Mouse (Mus musculus) kidney, postnatal 0 days (tissue): ENCODE measurements at regions not wholly inside any gene's neighbourhood (a gene's known extent, or its start where the extent isn't known, plus 50 kb on each side); places are given as distances from the start of the nearest gene placed in this dataset.

Experiments
- ATAC-seq: fragments of 200-750 bp; cut with Nextera tagmentation; replicated peaks from 2 replicates; pipeline ENCODE4 v1.8.0; 2017; ENCODE audit warnings: low read depth, moderate number of reproducible peaks, moderate TSS enrichment, moderate library complexity; ENCODE audit not compliant: low FRiP score
- DNase-seq: peaks from one replicate; pipeline ENCODE4 v3.0.0-alpha.2; 2016; ENCODE audit warnings: low spot score
- H3K27ac ChIP-seq: fragments of 300-500 bp; sonication (generic); 2 replicates; pipeline ENCODE4 v1.5.1; 2014; ENCODE audit warnings: mild to moderate bottlenecking
- H3K27me3 ChIP-seq: fragments of 300-500 bp; sonication (generic); 2 replicates; pipeline ENCODE4 v1.6.1; 2014; ENCODE audit warnings: low read length, mixed read lengths; ENCODE audit not compliant: insufficient read depth
- H3K36me3 ChIP-seq: fragments of 300-500 bp; sonication (generic); 2 replicates; pipeline ENCODE4 v1.6.1; 2014; ENCODE audit warnings: low read length, mixed read lengths; ENCODE audit not compliant: insufficient read depth
- H3K4me1 ChIP-seq: fragments of 300-500 bp; sonication (generic); replicated peaks from 2 replicates; pipeline ENCODE4 v1.6.1; 2014; ENCODE audit warnings: antibody characterized with exemption, low read length, mixed read lengths; ENCODE audit not compliant: insufficient read depth
- H3K4me2 ChIP-seq: fragments of 300-500 bp; sonication (generic); 2 replicates; pipeline ENCODE4 v1.6.1; 2014; ENCODE audit warnings: mild to moderate bottlenecking, low read length, moderate library complexity, mixed read lengths
- H3K4me3 ChIP-seq: fragments of 300-500 bp; sonication (generic); replicated peaks from 2 replicates; pipeline ENCODE4 v1.5.1; 2014; ENCODE audit warnings: low read depth, low read length
- H3K9ac ChIP-seq: fragments of 300-500 bp; sonication (generic); 2 replicates; pipeline ENCODE4 v1.6.1; 2014; ENCODE audit warnings: low read depth, low read length
- H3K9me3 ChIP-seq: fragments of 300-500 bp; sonication (generic); replicated peaks from 2 replicates; pipeline ENCODE4 v1.6.1; 2016; ENCODE audit warnings: low read length, inconsistent platforms, mixed read lengths
- CTCF ChIP-seq: IDR thresholded peaks from 2 replicates; pipeline ENCODE4 v1.5.1; 2016; ENCODE audit warnings: antibody characterized with exemption, low read depth, mild to moderate bottlenecking, moderate library complexity
- WGBS: fragments of 180-500 bp; shearing (Covaris S2); extraction: QIAGEN DNeasy Blood & Tissue Kit; methylation state at CpG from one replicate; pipeline ENCODE4 v1.1.7; 2014; 5-methylcytosine and 5-hydroxymethylcytosine counted together

GRCm38 (mm10) chr13:75590836-75591235 is 115.7 kb upstream of the Ell2 start:
- no peak for DNase-seq
- no peaks in the 10 kb centered on the region for H3K4me1 ChIP-seq
- H3K27me3 ChIP-seq, result no peaks in the 10 kb centered on the region
- no peaks in the 10 kb centered on the region for H3K9me3 ChIP-seq
- no peaks in the 10 kb centered on the region for H3K36me3 ChIP-seq
- H3K4me2 ChIP-seq, result no peak overlapping the region
- H3K4me3 ChIP-seq, result no peak overlapping the region
- 64% methylated on average over 2 of the region's 2 CpGs for WGBS
- ATAC-seq, result no peak
- no peak overlapping the region for H3K27ac ChIP-seq
- no peak for TF ChIP-seq CTCF
- no peak overlapping the region for H3K9ac ChIP-seq

GRCm38 (mm10) chr13:75596856-75597255 is 109.7 kb upstream of the Ell2 start:
- no peak overlapping the region for H3K4me2 ChIP-seq
- no peak overlapping the region for H3K27ac ChIP-seq
- no peak for TF ChIP-seq CTCF
- H3K9me3 ChIP-seq, result no peaks in the 10 kb centered on the region
- no peaks in the 10 kb centered on the region for H3K36me3 ChIP-seq
- H3K4me1 ChIP-seq, result no peaks in the 10 kb centered on the region
- WGBS, result 78% methylated on average over 2 of the region's 2 CpGs
- DNase-seq (no peak), ATAC-seq (no peak)
- H3K4me3 ChIP-seq, result no peak overlapping the region
- H3K27me3 ChIP-seq, result no peaks in the 10 kb centered on the region
- no peak overlapping the region for H3K9ac ChIP-seq

- Histone ChIP-seq H3K27ac (no peak overlapping the region), H3K9me3 (no peaks in the 10 kb centered on the region), H3K27me3 (no peaks in the 10 kb centered on the region), H3K4me2 (no peak overlapping the region), H3K9ac (no peak overlapping the region), H3K4me1 (no peaks in the 10 kb centered on the region), H3K4me3 (no peak overlapping the region), H3K36me3 (no peaks in the 10 kb centered on the region)
- no peak for ATAC-seq
- no peak for DNase-seq
- no peak for TF ChIP-seq CTCF
Observed at GRCm38 (mm10) chr13:75598186-75598585, 108.4 kb upstream of the Ell2 start.

GRCm38 (mm10) chr13:75598675-75599074 is 107.9 kb upstream of the Ell2 start:
- 82% methylated on average over 1 of the region's 1 CpGs for WGBS
- Histone ChIP-seq H3K27ac (no peak overlapping the region), H3K4me3 (no peak overlapping the region), H3K4me1 (no peaks in the 10 kb centered on the region), H3K36me3 (no peaks in the 10 kb centered on the region), H3K9me3 (no peaks in the 10 kb centered on the region), H3K4me2 (no peak overlapping the region), H3K9ac (no peak overlapping the region), H3K27me3 (no peaks in the 10 kb centered on the region)
- no peak for ATAC-seq
- DNase-seq, result no peak
- TF ChIP-seq CTCF, result no peak

GRCm38 (mm10) chr13:75623229-75623628 is 83.3 kb upstream of the Ell2 start:
- WGBS, result 89% methylated on average over 3 of the region's 3 CpGs
- no peaks in the 10 kb centered on the region for H3K27me3 ChIP-seq
- no peaks in the 10 kb centered on the region for H3K4me1 ChIP-seq
- H3K36me3 ChIP-seq, result no peaks in the 10 kb centered on the region
- no peak overlapping the region for H3K4me2 ChIP-seq
- H3K27ac ChIP-seq, result no peak overlapping the region
- DNase-seq, result no peak
- no peak for TF ChIP-seq CTCF
- H3K4me3 ChIP-seq, result no peak overlapping the region
- H3K9ac ChIP-seq, result no peak overlapping the region
- H3K9me3 ChIP-seq, result no peaks in the 10 kb centered on the region
- no peak for ATAC-seq

GRCm38 (mm10) chr13:75627405-75627804 is 79.2 kb upstream of the Ell2 start:
- 79% methylated on average over 1 of the region's 1 CpGs for WGBS
- H3K36me3 ChIP-seq, result no peaks in the 10 kb centered on the region
- H3K4me3 ChIP-seq, result no peak overlapping the region
- no peak overlapping the region for H3K4me2 ChIP-seq
- no peak overlapping the region for H3K27ac ChIP-seq
- H3K4me1 ChIP-seq, result no peaks in the 10 kb centered on the region
- H3K9ac ChIP-seq, result no peak overlapping the region
- H3K9me3 ChIP-seq, result no peaks in the 10 kb centered on the region
- H3K27me3 ChIP-seq, result no peaks in the 10 kb centered on the region
- ATAC-seq (no peak), DNase-seq (no peak)
- no peak for TF ChIP-seq CTCF

- Histone ChIP-seq H3K4me1 (no peaks in the 10 kb centered on the region), H3K27me3 (no peaks in the 10 kb centered on the region), H3K9ac (no peak overlapping the region), H3K36me3 (no peaks in the 10 kb centered on the region), H3K4me3 (no peak overlapping the region), H3K4me2 (no peak overlapping the region), H3K27ac (no peak overlapping the region), H3K9me3 (no peaks in the 10 kb centered on the region)
- TF ChIP-seq CTCF, result no peak
- 78% methylated on average over 1 of the region's 1 CpGs for WGBS
- ATAC-seq (no peak), DNase-seq (no peak)
Observed at GRCm38 (mm10) chr13:75631048-75631447, 75.5 kb upstream of the Ell2 start.
